Mouse (Mus musculus) CH12F3 (cell line): ENCODE results near the gene Tomm40l.

Experiments
- in situ Hi-C: fragments of 300-500 bp; cut with MboI; formaldehyde crosslinking; loops from 2 replicates; pipeline ENCODE4 v1.14.3; 2020; ENCODE audit warnings: low sequenced_read_pairs

Tomm40l gene

DNA sequence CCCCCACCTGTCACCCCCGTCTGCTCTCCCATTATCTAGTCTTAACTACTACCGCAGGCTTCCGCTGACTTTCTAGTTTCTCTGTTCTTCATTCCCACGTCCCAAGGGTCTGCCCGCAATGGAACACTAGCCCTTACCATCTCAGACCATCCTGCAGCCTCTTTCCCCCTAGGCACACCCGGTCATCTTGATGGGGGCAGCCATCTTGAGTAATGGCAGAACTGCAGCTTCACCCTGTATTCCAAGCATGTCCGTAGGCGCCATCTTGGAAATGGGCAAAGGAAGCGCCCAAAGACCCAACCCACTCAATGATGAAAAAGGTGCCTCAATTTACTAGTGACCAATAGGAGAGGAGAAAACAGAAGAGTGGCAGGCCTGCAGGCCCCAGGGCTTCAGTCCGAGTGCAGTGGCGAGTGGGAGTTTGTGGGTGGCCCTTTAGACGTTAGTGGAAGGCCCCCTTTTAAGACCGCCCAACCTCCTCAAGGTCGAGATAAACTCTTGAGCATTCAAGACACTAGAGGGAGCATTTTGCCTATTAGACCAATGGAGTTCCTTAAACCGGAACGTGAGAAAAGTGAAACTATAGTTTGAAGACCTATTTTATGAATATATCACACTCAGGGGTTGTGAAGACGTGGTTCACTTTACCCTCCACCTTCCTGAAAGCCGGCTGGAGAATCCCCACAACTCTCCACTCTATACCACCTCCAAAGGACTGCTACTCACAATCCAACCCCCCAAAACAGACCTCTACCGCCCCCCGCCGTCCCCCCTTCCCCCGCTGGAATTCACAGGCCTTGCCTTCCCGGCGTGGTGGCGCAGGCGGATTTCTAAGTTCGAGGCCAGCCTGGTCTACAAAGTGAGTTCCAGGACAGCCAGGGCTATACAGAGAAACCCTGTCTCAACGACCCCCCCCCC is at the start of gene Tomm40l:
Gene Tomm40l, minus strand, starts transcription at position 277 of the 918 bp plus-strand sequence.
- in situ Hi-C loops: loop anchor here (5.0 kb wide), 1 partner anchor 90 kb away; no protein-coding TSS in a partner anchor

DNA sequence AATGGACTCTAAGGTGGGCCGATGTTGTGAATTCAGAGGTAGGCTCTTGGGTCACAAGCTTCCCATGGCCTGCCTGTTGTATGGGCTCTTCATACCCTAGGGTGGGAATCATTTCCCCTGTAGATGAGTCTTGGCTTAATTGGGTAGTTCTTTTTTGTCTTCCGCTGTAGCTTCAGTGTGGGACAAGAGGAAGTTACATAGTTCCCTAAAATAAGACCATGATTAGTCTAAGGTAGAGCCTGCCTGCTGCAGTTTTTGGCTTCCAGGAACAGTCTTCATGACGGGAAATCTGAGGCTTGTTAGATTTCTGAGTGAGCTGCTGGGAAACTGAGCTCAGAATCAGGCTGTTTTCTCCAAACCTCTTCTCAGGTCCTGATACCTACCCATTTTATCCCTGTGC is 49.8 kb upstream of the Tomm40l start:
- in situ Hi-C loops: no loop called here

DNA sequence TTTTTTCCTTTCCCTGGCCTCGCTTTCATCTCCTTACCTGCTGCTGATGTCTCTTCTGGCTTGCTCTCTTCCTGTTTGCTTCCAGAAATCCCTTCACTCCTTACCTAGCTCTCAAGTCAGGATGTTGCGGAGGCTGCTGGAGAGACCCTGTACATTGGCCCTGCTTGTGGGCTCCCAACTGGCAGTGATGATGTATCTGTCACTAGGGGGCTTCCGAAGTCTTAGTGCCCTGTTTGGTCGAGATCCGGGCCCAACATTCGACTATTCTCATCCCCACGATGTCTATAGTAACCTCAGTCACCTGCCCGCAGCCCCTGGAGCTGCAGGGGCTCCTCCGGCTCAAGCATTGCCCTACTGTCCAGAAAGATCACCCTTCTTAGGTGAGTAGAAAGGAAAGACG is 49.3 kb upstream of the Tomm40l start:
- in situ Hi-C loops: no loop called here

DNA sequence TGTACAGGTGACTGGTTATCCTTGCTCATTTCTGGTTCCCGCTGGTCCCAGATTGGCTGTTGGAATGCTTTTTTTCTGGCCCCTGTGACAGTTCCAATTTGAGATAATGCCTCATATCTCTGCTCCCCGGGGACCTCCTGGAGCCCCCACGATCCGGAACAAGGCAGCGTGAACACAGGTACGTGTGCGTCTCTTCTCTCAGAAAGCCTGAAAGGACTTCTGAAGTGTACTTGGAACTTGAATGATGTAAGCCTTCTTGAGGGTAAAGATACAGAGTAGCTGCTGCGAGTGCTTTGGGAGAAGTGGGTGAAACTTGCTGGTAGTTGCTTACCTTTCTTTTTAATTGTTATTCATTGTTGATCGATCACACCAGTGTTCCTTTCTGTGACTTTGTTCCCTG is 48.9 kb upstream of the Tomm40l start:
- in situ Hi-C loops: no loop called here

DNA sequence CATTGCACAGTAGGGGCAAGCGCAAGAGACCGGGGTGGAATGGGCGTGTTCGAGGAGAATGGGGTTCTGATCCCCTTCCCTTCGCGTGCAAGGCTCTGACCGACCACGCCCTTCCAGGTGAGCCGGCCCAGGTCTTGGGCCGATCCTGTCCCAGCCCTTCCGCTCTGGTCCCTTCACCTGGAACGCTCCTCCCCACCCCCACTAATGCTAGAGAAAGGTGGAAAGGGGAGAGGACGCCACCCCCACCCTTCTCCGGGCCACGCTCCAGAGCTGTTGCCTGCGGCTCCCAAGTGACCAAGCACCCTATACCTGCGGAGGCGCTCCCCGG is 48.2 kb upstream of the Tomm40l start:
- in situ Hi-C loops: no loop called here

DNA sequence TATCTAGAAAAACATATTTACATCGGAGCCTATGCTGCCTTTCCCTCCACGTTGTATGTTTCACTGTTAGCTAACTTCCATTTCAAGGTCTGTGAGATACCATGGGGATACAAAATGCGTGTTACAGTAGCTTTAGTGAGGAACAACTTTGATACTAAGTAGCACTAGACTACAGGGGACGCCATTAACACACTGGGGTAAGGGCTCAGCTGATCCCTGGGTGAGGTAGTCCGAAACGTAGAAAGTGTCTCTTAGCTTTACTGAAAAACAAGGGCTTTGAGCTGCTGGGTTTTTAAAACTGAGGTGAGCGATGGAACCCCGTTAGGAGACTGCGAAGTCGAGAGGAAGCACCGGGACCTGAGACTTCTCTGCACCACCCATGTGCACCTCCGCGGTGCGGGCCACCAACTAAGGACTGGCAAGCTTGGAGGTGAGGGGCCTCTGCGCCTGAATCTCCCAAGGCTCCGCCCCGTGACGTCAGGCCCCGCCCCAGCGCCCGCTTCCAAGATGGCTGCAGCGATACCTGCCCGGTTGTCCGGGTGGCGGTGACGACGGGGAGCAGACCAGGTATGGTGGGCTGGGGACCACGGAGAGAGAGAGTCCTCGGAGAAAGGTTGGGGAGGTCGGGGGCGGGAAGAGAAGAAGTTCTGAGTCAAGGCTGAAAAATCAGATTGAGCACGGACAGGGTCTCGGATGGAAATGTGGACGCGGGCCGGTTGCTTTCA is 47.7 kb upstream of the Tomm40l start, which contains the start of gene B4galt3:
Gene B4galt3, plus strand, starts transcription at position 481 of the 725 bp plus-strand sequence.
- in situ Hi-C loops: no loop called here

DNA sequence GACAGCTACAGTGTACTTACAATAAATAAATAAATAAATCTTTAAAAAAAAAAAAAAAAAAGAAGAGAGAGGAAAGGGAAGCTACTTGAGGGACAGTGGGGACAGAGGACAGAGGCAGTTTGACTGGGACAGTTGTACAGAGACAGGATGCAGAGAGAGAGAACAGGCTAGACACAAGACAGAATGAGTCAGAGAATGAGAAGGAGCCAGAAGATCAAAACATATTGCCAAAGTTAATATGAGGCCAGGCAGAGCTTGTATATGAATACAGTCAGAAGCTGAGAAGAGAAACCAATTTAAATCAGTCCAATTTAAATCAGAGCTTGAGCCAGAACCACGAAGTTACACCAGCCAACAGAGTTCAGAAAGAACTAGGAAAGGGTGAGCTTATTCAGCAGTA is 46.0 kb upstream of the Tomm40l start:
- in situ Hi-C loops: no loop called here

DNA sequence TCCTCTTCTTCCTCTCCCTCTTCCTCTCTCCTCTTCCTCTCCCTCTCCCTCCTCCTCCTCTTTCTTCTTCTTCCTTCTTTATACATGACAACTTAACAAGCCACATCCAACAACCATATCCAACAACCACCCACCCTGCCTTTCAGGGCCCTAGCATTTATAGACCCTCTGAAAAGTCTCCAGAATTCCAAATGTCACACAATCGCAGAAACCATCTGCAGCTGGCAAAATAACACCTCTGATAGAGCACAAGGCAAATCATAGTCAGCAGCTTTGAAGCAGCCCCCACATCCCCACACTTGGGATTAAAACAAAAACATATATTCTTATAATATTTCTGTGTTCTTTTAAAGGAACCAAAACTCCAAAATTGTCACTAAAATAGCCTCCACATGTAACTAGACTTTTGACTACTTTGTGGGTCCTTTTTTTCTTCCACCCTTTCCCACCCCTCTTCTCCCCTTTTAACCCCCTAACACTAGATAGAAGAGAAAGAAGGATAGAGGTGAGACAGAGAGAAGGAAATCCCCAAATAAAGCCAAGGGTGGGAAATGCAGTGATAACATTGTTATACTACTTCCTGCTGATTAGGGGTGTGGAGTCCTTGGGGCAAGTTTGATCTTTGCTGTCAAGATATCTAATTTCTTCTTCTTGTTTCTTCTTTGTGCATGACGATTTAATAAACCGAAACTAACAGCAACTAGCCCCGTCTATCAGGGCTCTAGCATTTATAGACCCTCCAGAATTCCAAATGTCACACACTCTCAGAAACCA is 43.8 kb upstream of the Tomm40l start:
- in situ Hi-C loops: no loop called here

DNA sequence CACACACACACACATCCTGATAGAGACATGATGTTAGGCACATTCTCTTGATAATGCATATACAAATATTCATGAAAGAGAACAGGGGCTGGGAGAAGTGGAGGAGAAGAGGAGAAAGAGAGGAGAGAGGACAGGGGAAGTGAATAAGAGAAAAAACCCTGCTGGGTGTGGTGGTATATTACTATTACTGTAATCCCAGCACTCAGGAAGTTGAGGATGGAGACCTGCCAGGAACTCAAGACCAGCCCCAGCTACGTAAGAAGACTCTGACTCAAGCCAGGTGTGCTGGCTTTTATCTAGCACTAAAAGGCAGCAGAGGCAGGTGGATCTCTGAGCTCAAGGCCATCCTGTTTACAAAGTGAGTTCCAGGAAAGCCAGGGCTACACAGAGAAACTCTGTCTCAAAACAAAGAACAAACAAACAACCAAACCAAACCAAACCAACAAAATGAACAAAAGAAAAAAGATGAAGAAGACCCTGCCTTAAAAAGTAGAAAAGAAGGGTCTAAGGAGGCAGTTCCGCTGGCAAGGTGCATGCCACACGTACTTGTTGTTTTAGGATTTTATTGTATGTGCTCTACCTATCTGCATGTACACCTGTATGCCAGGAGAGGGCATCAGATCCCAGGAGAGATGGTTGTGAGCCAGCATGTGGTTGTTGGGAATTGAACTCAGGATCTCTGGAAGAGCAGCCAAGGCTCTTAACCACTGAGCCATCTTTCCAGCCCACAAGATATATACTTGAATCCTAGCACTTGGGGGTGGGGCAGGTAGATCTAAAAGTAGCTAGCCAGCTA is 41.5 kb upstream of the Tomm40l start:
- in situ Hi-C loops: no loop called here

DNA sequence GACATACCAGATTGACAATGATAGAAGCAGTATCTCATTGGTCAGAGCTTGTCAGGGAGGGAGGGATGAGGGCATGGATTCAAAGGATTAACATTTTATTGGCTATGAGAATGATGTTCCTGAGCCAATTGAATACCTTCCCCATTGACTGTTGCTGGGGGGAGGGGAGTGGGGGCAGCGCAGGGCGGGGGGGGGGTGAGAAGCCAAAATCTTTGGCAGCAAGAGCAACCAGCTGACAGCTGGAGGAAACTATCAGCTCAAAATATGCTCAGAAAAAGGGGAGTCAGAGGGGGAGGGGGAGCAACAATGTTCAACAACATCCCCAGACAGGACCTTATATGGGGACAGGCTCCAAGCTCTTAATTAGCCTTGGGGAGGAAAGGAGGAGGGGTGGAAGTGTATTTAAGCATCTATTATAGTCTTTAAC is 40.9 kb upstream of the Tomm40l start:
- in situ Hi-C loops: no loop called here

DNA sequence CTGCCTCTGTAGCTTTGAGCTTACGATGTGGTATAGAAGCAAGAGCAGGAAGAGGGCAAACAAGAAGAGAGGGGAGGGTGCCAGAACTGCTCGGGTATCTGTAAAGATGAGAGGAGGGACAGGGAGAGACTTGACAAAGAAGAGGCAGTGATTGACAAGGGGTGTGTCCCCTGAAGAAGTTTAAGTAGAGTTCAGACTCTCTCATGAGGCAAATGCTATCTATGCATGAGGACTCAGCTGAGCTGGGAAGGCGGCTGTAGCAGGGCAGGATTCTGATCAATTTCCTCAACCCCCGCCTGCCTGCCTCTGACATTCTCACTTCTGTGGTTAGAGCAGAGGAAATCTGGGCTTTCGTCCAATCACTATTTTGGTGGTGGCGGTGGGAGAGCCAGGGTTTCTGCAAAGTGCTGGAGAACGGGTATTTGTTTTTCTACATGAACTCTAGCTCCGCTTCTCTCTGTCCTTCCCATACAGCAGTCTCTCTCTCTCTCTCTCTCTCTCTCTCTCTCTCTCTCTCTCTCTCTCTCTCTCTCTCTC is 40.3 kb upstream of the Tomm40l start:
- in situ Hi-C loops: no loop called here

DNA sequence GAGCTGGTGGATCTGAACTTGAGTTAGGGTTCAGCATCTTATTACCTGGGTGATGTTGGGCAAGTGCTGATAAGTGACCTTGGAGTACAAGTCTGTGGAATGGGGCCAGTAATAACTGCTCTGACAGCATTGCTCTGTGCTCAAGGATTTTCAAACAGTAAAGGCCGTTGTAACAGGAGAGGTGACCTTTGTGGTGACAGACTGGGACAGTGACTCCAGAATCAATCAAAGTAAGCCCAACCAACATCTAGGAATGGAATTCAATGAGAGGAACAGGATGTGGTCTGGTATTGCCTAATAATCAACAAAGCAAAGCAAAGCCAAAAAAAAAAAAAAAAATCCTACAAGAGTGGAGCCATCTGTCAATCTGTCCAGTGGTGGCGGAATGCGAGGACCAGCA is 38.0 kb upstream of the Tomm40l start:
- in situ Hi-C loops: no loop called here

DNA sequence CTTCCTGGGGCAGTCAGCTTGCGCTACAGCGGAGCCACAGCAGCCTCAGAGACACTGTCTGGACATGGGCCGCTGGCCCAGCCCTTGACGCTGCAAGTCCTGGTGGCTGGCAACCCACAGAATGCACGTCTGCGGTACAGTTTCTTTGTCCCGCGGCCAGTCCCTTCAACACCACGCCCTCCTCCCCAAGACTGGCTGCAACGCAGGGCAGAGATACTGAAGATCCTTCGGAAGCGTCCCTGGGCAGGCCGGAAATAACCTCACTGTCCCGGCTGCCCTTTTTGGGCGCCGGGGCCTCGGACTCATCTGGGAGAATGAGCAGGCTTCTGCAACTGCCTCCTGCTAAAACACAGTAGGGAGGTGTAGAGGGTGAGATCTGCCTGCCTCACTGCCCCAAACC is 36.6 kb upstream of the Tomm40l start:
- in situ Hi-C loops: no loop called here

DNA sequence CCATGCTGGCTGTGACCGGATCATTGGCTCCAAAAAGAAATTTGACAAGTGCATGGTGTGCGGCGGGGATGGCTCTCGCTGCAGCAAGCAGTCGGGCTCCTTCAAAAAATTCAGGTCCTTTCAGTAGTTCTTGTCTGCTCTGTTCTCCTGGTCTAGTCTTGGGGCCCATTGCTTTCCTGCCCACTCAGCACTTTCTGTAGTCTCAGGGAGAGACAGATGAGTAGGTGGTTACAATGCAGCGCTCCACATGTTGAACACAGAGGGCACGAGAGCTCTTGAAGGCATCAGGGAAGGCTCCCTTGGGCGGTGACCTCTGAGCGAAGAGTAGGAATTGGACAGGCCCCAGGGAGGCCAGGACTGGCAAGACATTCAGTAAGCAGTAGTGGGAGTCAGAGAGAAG is 35.5 kb upstream of the Tomm40l start:
- in situ Hi-C loops: no loop called here

DNA sequence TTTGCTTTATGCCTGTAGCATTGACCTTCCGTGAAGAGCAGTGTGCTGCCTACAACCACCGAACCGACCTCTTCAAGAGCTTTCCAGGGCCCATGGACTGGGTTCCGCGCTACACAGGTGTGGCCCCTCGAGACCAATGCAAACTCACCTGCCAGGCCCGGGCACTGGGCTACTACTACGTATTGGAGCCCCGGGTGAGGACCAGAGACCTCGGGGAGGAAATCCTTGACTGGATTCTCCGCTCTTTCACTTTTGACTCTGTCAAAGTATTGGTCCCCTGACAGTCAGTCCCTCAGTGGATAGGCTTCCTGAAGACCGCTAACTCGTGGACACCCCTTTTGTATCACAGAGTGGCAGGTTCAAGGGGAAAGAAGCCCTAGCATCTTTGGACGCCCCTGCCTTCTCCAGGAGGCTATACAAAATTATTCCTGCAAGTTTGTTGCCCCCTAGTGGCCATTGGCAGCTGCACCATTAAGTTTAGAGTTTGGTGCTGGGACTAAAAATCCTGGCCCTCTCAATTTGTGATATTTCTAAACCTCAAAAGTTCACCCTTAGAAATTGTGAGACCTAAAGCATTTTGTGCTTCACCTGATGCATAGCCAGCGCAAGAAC is 34.7 kb upstream of the Tomm40l start:
- in situ Hi-C loops: no loop called here

DNA sequence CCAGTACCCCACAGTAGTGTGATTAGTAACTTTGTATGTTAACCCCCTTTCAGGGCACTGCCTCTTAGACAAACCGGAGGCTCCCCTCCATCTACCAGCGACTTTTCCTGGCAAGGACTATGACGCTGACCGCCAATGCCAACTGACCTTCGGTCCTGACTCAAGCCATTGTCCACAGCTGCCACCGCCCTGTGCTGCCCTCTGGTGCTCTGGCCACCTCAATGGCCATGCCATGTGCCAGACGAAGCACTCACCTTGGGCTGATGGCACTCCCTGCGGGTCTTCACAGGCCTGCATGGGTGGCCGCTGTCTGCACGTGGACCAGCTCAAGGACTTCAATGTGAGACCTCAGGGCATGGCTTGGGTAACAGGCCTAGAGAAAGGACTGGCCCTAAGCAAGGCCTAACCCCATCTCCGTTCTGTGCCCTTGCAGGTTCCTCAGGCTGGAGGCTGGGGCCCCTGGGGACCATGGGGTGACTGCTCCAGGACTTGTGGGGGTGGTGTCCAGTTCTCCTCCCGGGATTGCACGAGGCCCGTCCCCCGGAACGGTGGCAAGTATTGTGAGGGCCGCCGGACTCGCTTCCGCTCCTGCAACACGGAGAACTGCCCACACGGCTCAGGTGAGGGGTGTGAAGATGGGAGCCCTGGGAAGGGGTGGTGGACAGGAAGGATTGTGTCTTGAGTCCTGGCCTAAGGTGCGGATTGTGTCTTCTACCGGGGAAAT is 33.9 kb upstream of the Tomm40l start:
- in situ Hi-C loops: no loop called here

DNA sequence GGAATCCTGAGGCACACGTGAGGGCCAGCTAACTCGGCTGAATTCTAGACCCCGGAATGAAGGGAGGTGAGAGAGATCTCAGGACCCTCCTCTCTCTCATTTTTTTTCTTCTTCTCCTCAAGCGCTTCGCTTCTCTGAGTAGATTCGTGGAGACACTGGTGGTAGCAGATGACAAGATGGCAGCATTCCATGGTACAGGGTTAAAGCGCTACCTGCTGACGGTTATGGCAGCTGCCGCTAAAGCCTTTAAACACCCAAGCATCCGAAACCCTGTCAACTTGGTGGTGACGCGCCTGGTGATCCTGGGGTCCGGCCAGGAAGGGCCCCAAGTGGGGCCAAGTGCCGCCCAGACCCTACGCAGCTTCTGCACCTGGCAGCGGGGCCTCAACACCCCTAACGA is 30.1 kb upstream of the Tomm40l start:
- in situ Hi-C loops: no loop called here

DNA sequence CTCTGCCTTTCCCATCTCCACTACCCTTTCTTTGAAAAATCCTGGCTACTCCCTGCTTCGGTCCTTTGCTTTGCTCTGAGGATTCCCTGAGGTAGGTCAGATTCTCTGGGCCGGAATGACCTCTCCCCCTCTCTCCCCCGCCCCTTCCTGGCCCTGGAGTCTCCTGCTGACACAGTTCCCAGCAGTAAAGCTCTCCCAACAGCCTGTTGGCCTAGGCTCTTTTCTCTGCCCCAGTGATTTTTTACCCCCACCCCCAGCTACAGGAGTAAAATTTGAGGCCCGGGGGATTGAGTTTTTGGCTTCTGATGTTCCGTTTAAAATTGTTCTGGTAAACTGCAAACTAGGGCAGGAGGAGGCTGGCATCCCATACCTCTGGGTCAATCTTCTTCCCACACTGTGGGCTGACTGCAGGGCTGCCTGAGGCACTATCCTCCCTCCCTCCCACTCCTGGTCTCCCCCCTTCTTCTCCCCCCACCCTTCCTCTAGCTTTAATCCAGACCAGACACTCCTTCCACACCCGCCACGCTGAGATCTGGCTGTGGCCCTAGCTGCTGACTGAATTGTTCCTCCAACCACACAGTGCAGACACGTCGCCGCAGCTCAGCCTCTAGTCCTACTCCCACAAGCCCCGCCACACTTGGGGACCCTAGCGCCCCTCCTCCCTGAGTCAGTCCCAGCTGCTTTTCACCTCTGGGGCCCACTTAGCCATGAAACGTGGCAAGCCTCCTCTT is 29.4 kb upstream of the Tomm40l start:
- in situ Hi-C loops: no loop called here
